In the genomic region with DNA sequence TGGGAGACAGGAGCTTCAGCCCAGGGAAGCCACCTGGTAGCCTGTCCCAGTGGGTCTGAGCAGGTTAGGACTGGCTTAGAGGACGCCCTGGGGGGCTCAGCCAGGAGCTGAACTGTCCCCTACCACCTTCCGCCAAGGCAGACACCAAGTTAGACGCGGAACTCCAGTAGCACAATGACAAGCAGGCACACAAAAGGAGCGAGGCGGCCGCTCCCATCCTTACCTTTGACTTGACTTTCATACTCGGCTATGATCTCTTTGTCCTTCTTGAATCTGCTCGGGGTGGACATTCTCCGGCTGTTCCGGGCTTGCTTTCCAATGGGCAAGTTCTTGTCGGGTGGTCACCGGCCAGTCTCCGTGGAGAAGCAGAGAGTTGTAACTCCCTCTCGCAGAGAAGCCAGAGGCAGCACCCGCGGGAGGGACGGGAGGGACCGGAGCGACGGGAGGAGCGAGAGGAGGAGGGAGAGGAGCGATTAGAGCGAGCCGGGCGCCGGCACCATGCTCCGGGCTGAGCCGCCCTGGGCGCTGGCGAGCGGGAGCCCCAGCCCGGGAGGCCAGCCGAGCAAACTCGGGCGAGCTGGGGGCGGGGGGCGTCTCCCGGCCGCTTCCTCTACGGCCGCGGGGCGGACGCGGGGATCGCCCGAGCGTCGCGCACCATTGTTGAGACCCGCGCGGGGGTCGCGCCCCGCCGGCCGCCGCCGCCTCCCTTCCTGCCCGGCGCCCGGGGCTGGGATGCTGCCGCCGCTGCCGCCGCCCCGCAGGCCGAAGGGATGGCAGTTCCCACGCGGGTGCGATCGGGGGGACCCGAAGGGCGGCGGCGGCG, we compare ENCODE assay signal across 8 mouse cellular contexts. TPM values are rescaled to one million over a fixed set of nuclear protein-coding genes. Genes with fewer than 3 reads are reported as not detected.
A peak's percentile ranks its signal among the peaks of the same experiment; 100 is the strongest.
DNase-seq lines count a peak whose midpoint lies in the region; ATAC-seq and TF ChIP-seq lines count a peak whose summit lies in the region.

Gene Srgap1, minus strand, starts transcription at position 412 of the 823 bp plus-strand sequence.

- no peaks in the 10 kb centered on the region for H3K9me3 ChIP-seq in hindbrain, embryonic 13.5 days

- H3K4me1 ChIP-seq in hindbrain, embryonic 13.5 days (replicated peaks) = peaks cover 32% of the 10 kb centered on the region

- H3K27me3 ChIP-seq in Patski = no peaks in the 10 kb centered on the region
- H3K27me3 ChIP-seq in hindbrain, embryonic 13.5 days = no peaks in the 10 kb centered on the region

- DNase-seq in Patski (ENCODE audit: low read depth, low spot score) = no peak
- peak; percentile 14 for DNase-seq in cerebellum, adult 9-11 months
- peak; percentile 40 to 48 for DNase-seq in frontal cortex, postnatal 36 days (ENCODE audit: low spot score in 2 of 2)
- peak; percentile 37 to 49 for DNase-seq in left cerebral cortex, adult 2 months (ENCODE audit: extremely low spot score in 1 of 2, low spot score in 2 of 2)
- DNase-seq in lung, postnatal 36 days = peak; percentile 63
- peak; percentile 54 for DNase-seq in right cerebral cortex, adult 18-20 months

- peak within 1 kb of the TSS; percentile 80 for H3K4me2 ChIP-seq in hindbrain, embryonic 13.5 days

- H3K27ac ChIP-seq in hindbrain, embryonic 13.5 days = peak within 1 kb of the TSS; percentile 95
- H3K27ac ChIP-seq in left cerebral cortex, adult 2 months = peak within 1 kb of the TSS; percentile 63

- H3K9ac ChIP-seq in hindbrain, embryonic 13.5 days = peak within 1 kb of the TSS; percentile 97

- POLR2A ChIA-PET in Patski (lab: Charles Lee) = interaction anchor here (0.7 kb wide), 1 partner anchor 209 kb away, joined by 3 read pairs; no protein-coding TSS in a partner anchor

- peak; percentile 73 for ATAC-seq in Patski
- peak; percentile 86 for ATAC-seq in hindbrain, embryonic 13.5 days (ENCODE audit: low FRiP score)
- no peak for ATAC-seq in erythroid progenitor cell, adult 5-6 weeks (replicated peaks; ENCODE audit: low FRiP score, poor library complexity, severe bottlenecking)

- no peak for TF ChIP-seq CTCF in Patski (IDR thresholded peaks at IDR 0.05)
- no peak for TF ChIP-seq CTCF in left cerebral cortex, adult 2 months (IDR thresholded peaks at IDR 0.05)

- peak within 1 kb of the TSS; percentile 85 for H3K4me3 ChIP-seq in hindbrain, embryonic 13.5 days
- H3K4me3 ChIP-seq in left cerebral cortex, adult 2 months = peak within 1 kb of the TSS; percentile 71

- intact Hi-C loops in left cerebral cortex, adult 2 months (cut with DNase I) = loop anchor here (2.0 to 5.0 kb wide), 3 partner anchors 90 to 420 kb away; partner anchors contain the start of gene Xpot

- CTCF ChIA-PET in Patski (lab: Charles Lee) = interaction anchor here (1.2 to 1.5 kb wide), 4 partner anchors 30 to 282 kb away, joined by 3 to 6 read pairs (median 3); no protein-coding TSS in a partner anchor

- under 1% methylated on average over 46 of the region's 79 CpGs for WGBS in hindbrain, embryonic 13.5 days

- 0 out of 2 replicates have a peak, but pooled peaks cover 4% of the 10 kb centered on the region for H3K36me3 ChIP-seq in hindbrain, embryonic 13.5 days

- in situ Hi-C loops in Patski (cut with MboI; ENCODE audit: low pct_unique_long_range_greater_than_20kb) = no loop called here

RNA-seq across cellular contexts. Expression of gene Srgap1, which starts in this region (rescaled TPM):
- 17.4 TPM for polyA plus RNA-seq in Patski (2021)
- 39.9 and 42.0 TPM in 2 replicates for polyA plus RNA-seq in hindbrain, embryonic 13.5 days (2015; fragmentation: Nextera tagmentation; extraction: Ambion mirVana)
- total RNA-seq in left cerebral cortex, adult 2 months (2021) = 10 to 100 TPM in 1 of 2 experiments, 1 to 10 TPM in 1; 7.6 to 11.7 TPM
- total RNA-seq in erythroid progenitor cell, adult 5-6 weeks (2015; ENCODE audit: low replicate concordance) = not detected in 2 replicates
- 0.39 TPM in 1 of 2 replicates, not detected in the other for total RNA-seq in erythroid progenitor cell, adult 5-6 weeks (2017; ENCODE audit: low replicate concordance)

Comparison
In these comparisons a context has a peak if more than half of its experiments do, and no peak if none do; other contexts are left out.
1. RNA of gene Srgap1 (total RNA-seq): 7.6 to 11.7 TPM in left cerebral cortex, adult 2 months; 0.39 TPM in erythroid progenitor cell, adult 5-6 weeks; every median in the first group is over 4 times any median in the second.